Mouse (Mus musculus) lung, adult 18-20 months (tissue): ENCODE results near the gene Ypel1.
A peak's percentile ranks its signal among the peaks of the same experiment; 100 is the strongest.

ENCODE experiments used
- DNase-seq, 2 experiments: peaks; one replicate each; pipeline ENCODE4 v3.0.0; 2022; ENCODE audit warnings: mixed read lengths in 2 of 2

Ypel1 gene

DNA sequence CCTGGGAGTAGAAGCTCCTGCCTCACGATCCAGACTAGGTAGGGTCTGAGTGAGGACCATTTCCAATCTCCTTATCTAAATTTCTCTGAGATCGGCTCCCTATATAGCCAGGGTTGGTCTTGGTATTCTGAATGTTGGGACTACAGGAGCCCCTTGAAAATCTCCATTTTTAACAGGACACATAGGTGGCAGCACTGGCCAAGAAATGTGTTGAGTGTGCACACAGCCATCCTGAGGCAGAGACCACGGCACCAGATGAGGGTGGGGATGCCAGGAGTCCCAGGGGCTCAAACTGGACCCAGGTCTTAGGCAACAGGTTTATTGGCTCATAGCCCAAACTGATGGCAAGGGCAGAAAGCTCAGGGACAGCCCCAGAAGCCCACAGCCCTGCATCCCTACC, 18.9 kb downstream of the Ypel1 start:
- no peak for DNase-seq

DNA sequence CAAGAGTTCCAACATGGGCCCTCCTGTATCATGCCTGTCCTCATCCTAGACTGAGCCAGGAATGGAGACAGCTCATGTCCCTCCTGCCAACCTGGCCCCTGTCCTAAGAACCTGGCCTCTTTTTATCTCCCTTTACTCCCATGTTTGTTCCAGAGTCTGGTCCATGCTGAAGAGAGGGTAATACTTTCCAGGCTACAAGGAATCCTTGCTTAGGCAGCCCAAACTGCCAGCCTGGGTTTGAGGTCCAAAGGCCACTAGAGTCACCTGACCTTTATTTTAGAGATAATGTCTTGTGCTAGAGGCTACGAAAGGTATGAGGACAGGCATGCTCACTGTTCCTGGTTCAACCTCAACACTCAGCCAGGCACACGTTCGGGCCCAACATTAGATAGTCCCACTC, 27.4 kb downstream of the Ypel1 start:
- DNase-seq: no peak

DNA sequence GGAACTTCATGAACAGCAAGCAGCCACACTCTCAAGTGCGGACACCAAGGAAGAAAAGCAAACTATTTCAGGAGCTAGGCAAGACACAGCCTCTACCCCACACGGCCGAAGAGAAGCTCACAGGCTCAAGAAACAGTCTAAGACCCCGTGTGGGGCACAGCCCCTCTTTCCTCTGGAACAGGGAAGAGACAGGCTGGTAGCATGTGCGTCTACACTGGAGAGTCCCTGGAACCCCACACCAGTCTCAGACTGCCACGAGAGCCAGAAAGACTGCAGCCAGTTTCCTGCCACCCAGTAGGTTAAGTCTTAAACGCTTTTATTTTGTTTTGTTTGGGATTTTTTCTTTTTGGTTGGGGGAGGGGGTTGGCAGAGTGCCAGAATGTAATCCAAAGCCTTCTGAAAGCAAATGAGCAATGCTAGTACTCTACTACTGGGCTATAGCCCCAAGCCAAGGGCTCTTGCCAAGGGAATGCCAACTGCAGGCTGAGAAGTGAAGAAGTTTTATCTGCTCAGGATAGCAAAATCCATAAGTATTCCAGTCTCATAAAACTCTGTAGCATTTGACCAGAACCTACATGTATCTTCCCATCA, 33.2 kb downstream of the Ypel1 start:
- DNase-seq: no peak

DNA sequence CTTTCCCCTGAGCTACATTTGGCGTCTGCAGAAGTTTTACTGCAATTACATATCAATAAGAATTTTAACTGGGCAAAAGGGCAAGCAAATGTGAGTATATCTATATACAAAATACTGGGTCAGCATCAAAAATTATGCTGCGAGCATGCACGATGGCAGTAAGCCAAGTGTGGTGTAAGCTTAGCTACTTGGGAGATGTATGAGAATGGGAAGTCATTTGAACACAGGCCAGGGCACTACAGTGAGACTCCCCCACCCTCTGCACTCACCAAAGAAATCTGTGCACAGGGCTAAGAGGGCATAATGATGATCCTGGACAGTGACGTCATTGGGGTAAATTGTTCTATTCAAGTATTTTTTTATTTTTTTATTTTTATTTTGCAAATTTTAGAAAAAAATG, 35.1 kb downstream of the Ypel1 start:
- DNase-seq: no peak

DNA sequence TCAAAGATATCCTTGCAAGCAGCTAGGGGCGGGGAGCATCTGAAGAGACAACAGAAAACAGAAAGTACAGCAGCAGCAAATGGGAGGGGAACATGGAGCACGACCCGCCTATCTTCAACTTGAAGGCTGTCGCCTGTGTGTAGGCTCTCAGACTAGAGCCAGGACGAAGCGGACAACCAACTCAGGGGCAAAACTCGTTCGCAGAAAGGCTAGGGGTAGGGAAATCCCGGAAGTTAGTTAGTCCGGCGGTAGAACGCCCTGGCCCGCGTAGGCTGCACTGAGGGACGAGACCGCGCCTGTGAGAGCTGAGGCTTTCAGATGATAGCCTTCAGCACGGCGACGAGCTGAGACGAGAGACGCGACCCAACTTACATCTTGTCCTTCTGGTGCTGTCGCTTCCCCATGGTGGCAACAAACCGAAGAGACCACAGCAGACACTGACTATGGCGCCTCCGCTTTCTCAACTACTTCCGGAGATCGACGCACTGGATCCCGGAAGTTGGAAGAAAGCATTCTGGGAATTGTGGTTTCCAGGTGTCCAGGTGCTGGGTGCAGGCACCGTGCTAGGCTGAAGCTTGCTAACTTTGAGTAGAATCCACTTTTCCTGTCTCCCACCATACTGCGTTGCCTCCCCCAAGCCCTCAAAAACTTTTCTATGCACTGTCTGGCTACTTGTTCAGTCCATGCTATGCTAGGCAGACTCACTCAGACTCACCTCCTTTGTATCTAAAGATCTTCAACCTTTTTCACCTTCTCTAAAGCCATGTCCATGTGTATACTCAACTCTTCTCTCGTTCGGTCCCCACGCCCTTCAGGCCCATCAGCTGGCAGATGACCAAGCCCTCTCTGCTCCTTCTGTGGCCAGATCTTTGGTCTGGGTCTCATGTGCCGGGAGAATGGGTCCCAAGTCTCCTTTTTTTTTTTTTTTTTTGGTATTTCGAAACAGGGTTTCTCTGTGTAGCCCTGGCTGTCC, 41.6 kb downstream of the Ypel1 start, which contains the start of gene Ppil2:
Gene Ppil2, minus strand, starts transcription at position 487 of the 973 bp plus-strand sequence.
- DNase-seq: peak; percentile 71 to 78

DNA sequence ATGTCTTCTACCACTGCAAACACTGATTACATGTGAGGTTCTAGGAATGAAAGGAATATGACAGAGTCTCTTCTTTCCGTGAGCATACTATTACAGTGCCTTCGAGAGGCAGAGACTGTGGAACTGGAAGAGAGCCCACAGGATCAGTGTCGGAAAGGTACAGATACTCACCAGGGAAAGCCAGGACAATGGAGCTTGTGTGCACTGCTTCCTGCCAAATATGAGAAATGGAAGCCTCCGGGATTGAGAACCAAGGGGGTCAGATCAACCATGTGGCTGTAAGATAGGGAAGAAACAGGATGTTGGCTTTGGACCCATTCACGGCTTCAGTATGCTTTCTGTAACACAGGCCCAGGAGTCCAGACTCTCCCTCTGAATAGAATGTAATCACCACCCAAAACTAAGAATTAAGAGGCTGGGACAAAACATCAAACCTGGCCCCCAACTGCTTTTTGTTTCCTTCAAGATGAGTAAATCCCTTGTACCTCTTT, 47.9 kb downstream of the Ypel1 start:
- no peak for DNase-seq

DNA sequence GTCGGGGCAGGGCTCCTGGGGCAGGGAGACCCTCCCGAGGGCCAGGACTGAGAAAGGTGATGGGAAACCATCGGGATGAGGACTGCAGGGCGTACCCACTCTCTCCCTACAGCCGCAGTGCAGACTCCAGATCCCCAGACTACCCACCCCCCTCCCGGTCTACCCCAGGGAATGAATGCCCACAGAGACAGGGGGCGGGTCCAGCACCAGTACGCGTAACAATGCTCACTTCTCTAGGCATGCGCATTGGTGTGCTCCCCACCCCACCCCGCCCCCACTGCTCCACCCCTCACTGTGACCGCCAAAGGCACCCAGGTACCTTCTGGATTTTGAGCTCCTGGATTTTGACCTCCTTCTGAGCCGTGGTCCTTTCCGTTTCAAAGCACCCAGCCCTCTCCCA, 52.1 kb downstream of the Ypel1 start:
- DNase-seq: no peak

DNA sequence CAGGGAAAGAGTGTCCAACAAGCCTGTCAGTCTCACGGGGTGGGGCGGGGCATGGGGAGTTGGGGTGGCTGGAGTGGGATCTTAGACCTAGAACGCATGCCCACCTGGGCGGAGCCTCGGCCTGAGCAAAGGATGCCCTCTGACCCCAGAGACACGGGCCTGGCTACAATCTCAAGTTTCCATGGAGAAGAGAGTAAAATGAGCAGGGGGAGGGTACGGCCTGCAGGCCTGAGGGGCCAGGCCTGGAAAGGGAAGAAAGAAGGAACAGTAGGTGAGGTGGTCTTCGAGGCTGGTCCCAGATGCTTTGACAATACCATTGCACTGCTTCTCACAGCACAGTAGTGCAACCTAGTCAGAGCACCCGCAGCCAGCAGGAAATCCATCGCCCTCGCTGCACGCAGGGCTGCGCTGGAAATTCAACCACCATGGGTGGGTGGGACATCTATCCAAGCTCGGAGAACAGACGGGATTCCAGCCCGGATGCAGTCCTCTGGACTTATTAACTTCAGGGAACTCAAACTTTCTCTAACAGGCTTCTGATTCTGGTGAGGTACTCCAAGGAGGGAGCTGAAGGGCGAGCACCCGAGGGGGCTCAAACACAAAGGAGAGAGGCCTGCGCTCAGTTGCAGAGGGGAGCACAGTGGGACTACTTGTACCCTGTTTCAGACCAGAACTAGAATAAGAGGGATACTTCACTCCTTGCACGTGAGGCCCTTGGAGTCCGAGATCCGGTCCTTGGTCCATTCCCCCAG, 54.8 kb downstream of the Ypel1 start:
- DNase-seq: no peak

DNA sequence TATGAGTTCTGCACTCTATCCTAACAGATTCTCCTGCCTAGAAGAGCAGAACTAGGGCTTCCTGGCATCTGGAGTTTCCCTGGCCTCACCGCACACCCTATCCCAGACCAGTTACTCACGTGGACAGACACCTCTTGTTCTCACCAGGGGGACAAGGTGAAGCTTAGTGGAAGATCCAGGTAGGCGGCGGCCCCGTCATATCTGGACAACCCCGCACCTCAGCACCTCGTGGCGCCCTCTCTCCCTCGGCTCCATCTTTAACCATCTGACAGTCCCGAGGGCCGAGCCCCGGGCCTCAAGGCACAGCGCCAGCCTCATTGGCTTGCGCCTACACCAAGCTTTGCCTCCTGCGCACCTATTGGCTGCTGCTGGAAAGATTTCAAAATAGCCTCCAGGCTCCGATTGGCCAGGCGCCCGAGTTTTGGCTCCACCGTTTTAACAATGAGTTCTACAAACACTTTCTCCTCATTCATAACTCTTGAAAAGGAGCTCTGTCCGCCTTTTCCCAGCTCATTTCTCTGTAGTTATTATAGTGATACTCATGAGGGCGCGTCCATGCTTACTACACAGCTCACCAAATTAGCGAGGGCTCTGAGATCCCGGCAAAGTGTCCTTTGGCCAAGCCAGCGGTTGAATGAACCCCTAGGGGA, 55.5 kb downstream of the Ypel1 start, which contains the start of gene 2610318N02Rik:
Gene 2610318N02Rik, minus strand, starts transcription at position 297 of the 650 bp plus-strand sequence.
- peak; percentile 82 to 84 for DNase-seq

DNA sequence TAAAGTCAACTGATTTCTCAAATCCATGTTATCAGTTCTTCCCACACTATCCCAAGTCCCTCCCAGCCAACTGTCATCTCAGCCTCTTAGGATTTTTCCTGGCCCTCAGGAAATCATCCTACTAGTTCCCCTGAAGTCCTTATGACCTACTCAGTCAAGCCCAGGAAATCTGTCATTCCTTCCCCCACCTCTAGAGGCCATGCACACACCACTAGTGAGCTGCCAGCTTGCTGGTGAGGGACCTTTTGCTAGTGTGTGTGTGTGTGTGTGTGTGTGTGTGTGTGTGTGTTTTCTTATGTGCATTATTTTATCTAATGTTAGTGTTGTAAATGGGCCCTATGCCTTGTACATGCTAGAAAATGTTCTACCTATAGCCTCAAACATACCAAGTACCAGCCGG, 57.8 kb downstream of the Ypel1 start:
- peak; percentile 28 to 55 for DNase-seq

DNA sequence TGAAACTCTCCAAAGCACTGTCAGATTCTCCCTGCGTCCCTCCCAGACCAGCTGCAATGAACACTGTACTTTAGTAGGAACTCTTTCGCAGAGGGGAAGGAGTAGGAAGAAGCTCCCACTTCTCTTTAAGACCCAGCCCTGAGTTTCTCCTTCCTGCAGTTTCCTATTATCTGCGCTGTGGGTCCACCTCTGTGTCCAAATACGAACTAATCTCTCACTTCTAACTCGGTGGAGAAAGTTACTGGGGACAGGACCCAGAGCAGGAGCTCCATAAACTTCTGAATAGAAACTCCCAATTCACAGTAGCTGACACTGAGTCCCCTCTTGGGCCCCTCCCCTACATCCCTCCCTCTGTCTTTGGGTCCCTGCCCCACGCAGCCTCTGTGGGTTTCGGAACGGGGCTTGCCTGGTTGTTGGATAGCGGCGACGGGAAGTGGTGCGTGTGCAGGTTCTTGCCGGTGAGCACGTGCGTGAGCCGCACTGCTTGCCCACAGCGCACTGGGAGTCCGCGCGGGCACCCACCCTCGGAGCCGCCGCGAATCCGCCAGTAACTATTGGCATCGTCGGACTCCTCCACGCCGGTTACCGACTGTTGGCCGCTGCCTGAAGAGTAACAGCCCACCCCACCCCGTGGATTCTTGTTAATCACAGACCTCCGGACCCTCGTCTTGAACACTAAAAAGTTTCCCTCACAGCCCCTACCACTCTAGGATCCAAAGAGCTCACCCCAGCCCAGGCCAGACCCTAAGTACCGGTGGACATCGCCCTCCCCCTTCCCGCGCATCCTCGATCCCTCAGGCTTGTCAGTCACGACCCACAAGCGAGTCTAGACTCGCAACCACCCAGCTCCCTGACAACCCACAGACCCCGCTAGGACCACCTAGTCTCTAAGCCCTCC, 61.9 kb downstream of the Ypel1 start:
- DNase-seq: peak; percentile 14 to 16

DNA sequence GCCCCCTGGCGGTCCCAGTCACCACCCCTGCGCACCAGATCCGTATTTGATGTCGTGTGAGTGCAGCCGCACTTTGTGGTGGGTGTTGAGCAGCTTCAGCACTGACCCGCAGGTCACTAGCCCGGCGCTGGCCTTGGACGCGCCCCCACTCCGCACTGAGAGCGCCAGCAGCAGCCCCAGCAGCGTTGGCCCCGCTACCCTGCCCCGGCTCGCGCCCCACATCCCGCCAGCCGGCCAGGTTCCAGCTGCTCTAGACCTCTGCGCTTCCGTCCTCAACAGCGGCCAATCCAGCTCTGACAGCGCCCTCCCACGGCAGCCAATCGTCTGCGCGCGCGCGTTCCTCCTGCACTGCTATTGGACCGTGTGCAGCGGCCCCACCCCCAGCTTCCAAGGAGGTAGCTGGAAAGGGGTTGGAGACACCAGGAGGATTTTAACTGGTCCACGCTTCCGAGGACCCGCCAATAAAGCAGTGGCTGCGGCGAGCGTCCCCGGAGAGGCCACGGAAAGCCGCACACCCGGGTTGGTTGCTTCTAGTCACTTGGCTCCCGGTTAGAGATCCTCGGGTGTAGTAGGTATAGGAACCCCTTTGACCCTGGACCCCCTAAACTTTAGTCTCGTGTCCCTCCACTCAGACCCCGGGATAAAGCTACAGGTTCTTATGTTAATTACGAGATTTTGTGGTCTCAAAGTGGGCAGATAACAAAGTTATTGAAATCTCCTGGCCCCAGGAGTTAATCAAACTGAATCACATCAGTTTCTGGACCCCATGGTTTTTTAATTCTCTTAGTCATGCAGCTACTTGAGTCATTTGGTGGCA, 62.8 kb downstream of the Ypel1 start, which contains the start of gene Sdf2l1:
Gene Sdf2l1, minus strand, starts transcription at position 295 of the 817 bp plus-strand sequence.
- DNase-seq: peak; percentile 98

DNA sequence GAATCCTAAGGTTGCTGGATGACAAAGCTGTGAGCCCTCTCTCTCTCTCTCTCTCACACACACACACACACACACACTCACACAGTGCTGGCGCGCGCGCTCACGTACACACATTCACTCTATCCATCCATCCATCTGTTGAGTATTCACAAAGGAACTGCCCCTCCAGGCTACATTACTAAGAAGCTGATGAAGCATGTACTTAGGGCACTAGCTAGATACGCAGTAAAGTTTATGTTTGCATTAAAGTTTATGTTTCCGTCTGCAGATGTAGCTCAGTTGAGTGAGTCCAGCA, 63.4 kb downstream of the Ypel1 start:
- DNase-seq: no peak
